Mouse (Mus musculus) thymus, postnatal 4 days (tissue): ENCODE data around the gene Mrrf.

Source experiments
- DNase-seq: peaks from one replicate; pipeline ENCODE4 v3.0.0; 2021

Gene Mrrf

GRCm38 (mm10) chr2:36234526-36235368 is 98.6 kb downstream of the Mrrf start:
- no peak for DNase-seq

DNA sequence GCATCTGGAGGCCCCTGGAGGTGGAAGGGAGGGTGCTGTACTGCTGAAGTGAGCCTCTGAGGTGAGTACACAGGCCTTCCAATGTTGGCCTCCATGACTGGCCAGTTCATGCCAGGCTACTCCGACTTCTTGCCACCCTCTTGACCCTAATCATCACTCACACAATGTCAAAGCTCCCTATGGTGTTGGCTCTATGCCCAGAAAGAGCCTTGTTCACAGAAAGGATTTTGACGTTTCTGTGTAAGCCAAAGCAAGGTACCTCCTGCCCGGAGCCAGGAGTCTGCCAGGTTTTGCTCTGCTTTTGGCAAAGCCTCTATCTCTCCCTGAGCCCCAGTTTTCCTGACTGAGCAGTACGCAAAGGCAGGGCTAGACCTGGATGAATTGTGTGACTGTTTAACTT is 99.7 kb downstream of the Mrrf start:
- no peak for DNase-seq

DNA sequence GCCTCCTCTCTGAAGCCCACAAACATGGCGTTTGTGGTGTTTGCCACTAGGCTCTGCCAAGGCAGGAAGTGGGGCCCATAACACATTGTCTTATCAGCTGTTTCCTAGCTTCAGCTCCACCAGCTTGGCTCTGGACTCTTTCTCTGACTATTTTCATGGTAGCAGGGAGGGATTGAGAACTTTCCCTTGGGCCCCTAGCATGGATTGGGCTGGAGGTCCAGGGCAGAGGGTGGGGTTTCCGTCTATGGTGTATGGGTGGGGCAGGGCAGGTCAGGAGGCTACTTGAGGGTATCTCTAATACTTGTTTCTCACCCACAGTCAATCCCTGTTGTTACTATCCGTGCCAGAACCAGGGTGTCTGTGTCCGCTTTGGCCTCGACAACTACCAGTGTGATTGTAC is 100.7 kb downstream of the Mrrf start:
- no peak for DNase-seq

DNA sequence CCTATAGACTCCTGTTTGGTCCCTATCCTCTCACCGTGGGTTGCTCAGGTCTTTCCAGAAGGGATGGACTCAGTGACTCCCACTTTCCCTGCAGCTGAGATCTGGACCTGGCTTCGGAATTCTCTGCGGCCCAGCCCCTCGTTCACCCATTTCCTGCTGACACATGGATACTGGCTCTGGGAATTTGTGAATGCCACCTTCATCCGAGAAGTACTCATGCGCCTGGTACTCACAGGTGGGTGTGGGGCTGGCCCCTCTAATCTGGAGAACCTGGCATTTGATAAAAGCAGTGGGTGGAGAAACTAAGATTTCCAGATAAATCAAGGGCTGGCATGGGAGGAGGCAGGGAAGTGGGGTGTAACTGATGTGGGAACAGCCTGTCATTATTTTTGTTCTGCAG is 101.4 kb downstream of the Mrrf start:
- no peak for DNase-seq

- DNase-seq: no peak
Observed at GRCm38 (mm10) chr2:36238467-36238866, 102.3 kb downstream of the Mrrf start.

- no peak for DNase-seq
Observed at GRCm38 (mm10) chr2:36238951-36239350, 102.8 kb downstream of the Mrrf start.
